Mouse (Mus musculus) megakaryocyte, embryonic 14.5 days (primary cell): ENCODE results near the gene Scd1. TPM values are rescaled to one million over a fixed set of nuclear protein-coding genes. Genes with fewer than 3 reads are reported as not detected.

Source experiments
- H3K27me3 ChIP-seq: replicated peaks from 2 replicates; pipeline ENCODE3; 2012; ENCODE audit warnings: inconsistent platforms
- H3K36me3 ChIP-seq: replicated peaks from 2 replicates; pipeline ENCODE3; 2012; ENCODE audit warnings: low read length, inconsistent platforms, mixed read lengths
- H3K4me1 ChIP-seq: 2 replicates; pipeline ENCODE4 v1.6.1; 2012; ENCODE audit warnings: inconsistent platforms
- H3K4me3 ChIP-seq: replicated peaks from 2 replicates; pipeline ENCODE3; 2012; ENCODE audit warnings: moderate library complexity, mild to moderate bottlenecking, inconsistent platforms
- H3K9me3 ChIP-seq: 2 replicates; pipeline ENCODE4 v1.6.1; 2012; ENCODE audit warnings: inconsistent platforms
- FLI1 ChIP-seq: IDR thresholded peaks from 2 replicates; pipeline ENCODE4 v1.6.1; 2012; ENCODE audit warnings: low read length, inconsistent platforms, mixed read lengths
- GATA1 ChIP-seq: IDR thresholded peaks from 3 replicates; pipeline ENCODE4 v1.6.1; 2012; ENCODE audit warnings: mixed read lengths, low read length, inconsistent platforms, borderline replicate concordance
- polyA plus RNA-seq: library from polyadenylated mRNA; stranded (reverse); fragments of >175 nt; gene quantifications from 2 replicates; pipeline ENCODE4 v1.2.3, GENCODE M21; 2012; ENCODE audit warnings: low replicate concordance; ENCODE audit not compliant: insufficient read depth

Gene Scd1
- polyA plus RNA-seq, 1 experiment = 11.6 TPM

GRCm38 (mm10) chr19:44388475-44389428, 18.9 kb downstream of the Scd1 start:
- Histone ChIP-seq H3K9me3 (peaks cover 4% of the 10 kb centered on the region; the same call in 1 of the 2 replicates), H3K4me3 (peak overlapping the region; percentile 94), H3K4me1 (peaks cover 49% of the 10 kb centered on the region), H3K36me3 (no peaks in the 10 kb centered on the region), H3K27me3 (peaks cover 7% of the 10 kb centered on the region)
- TF ChIP-seq GATA1 (no peak), FLI1 (no peak)

- TF ChIP-seq FLI1 = no peak
- no peak for TF ChIP-seq GATA1
- Histone ChIP-seq H3K9me3 (peaks cover 4% of the 10 kb centered on the region; the same call in 1 of the 2 replicates), H3K4me1 (peaks cover 42% of the 10 kb centered on the region), H3K27me3 (peaks cover 5% of the 10 kb centered on the region), H3K36me3 (no peaks in the 10 kb centered on the region), H3K4me3 (peak overlapping the region; percentile 94)
Observed at GRCm38 (mm10) chr19:44387746-44388474, 19.8 kb downstream of the Scd1 start.

GRCm38 (mm10) chr19:44387089-44387671, 20.5 kb downstream of the Scd1 start:
- Histone ChIP-seq H3K4me3 (no peak overlapping the region), H3K4me1 (peaks cover 37% of the 10 kb centered on the region), H3K9me3 (peaks cover 4% of the 10 kb centered on the region; the same call in 1 of the 2 replicates)

GRCm38 (mm10) chr19:44385887-44386498, 21.7 kb downstream of the Scd1 start:
- Histone ChIP-seq H3K4me3 (no peak overlapping the region), H3K36me3 (no peaks in the 10 kb centered on the region), H3K9me3 (peaks cover 9% of the 10 kb centered on the region), H3K4me1 (peaks cover 37% of the 10 kb centered on the region), H3K27me3 (peaks cover 2% of the 10 kb centered on the region)
- no peak for TF ChIP-seq FLI1
- no peak for TF ChIP-seq GATA1

More at GRCm38 (mm10) chr19:44387089-44387671, 20.5 kb downstream of the Scd1 start:
- no peak for TF ChIP-seq FLI1
- TF ChIP-seq GATA1 = no peak
- peaks cover 2% of the 10 kb centered on the region for H3K27me3 ChIP-seq
- no peaks in the 10 kb centered on the region for H3K36me3 ChIP-seq

GRCm38 (mm10) chr19:44382682-44383321, 24.9 kb downstream of the Scd1 start:
- Histone ChIP-seq H3K9me3 (peaks cover 9% of the 10 kb centered on the region), H3K4me1 (peaks cover 13% of the 10 kb centered on the region), H3K4me3 (no peak overlapping the region), H3K27me3 (peaks cover 11% of the 10 kb centered on the region), H3K36me3 (no peaks in the 10 kb centered on the region)
- TF ChIP-seq FLI1 (no peak), GATA1 (no peak)

- Histone ChIP-seq H3K36me3 (no peaks in the 10 kb centered on the region), H3K4me3 (no peak overlapping the region), H3K4me1 (peaks cover 10% of the 10 kb centered on the region), H3K9me3 (peaks cover 9% of the 10 kb centered on the region), H3K27me3 (peaks cover 15% of the 10 kb centered on the region)
- TF ChIP-seq FLI1 (no peak), GATA1 (no peak)
Observed at GRCm38 (mm10) chr19:44380065-44380464, 27.6 kb downstream of the Scd1 start.

GRCm38 (mm10) chr19:44379090-44379489, 28.6 kb downstream of the Scd1 start:
- peaks cover 9% of the 10 kb centered on the region for H3K9me3 ChIP-seq
- peaks cover 6% of the 10 kb centered on the region; the same call in 1 of the 2 replicates for H3K4me1 ChIP-seq
- no peaks in the 10 kb centered on the region for H3K36me3 ChIP-seq
- peaks cover 22% of the 10 kb centered on the region for H3K27me3 ChIP-seq
- TF ChIP-seq GATA1 (no peak), FLI1 (no peak)
- no peak overlapping the region for H3K4me3 ChIP-seq

- H3K27me3 ChIP-seq = peaks cover 25% of the 10 kb centered on the region
- peaks cover 5% of the 10 kb centered on the region for H3K9me3 ChIP-seq
- no peak for TF ChIP-seq FLI1
- no peak for TF ChIP-seq GATA1
- no peaks in the 10 kb centered on the region for H3K36me3 ChIP-seq
- peaks cover 6% of the 10 kb centered on the region; the same call in 1 of the 2 replicates for H3K4me1 ChIP-seq
- no peak overlapping the region for H3K4me3 ChIP-seq
Observed at GRCm38 (mm10) chr19:44377629-44378375, 29.9 kb downstream of the Scd1 start.
